Mouse (Mus musculus) midbrain, embryonic 14.5 days (tissue): Measurements from ENCODE around the gene 1700016H13Rik. TPM values are rescaled to one million over a fixed set of nuclear protein-coding genes. Genes with fewer than 3 reads are reported as not detected.
A peak's percentile ranks its signal among the peaks of the same experiment; 100 is the strongest.

ENCODE experiments used
- ATAC-seq: fragments of 200-750 bp; cut with Nextera tagmentation; 2 replicates; pipeline ENCODE4 v1.8.0; 2017; ENCODE audit warnings: moderate number of reproducible peaks, moderate library complexity; ENCODE audit not compliant: low FRiP score, low TSS enrichment
- DNase-seq: peaks from one replicate; pipeline ENCODE4 v3.0.0-alpha.2; 2015
- H3K27ac ChIP-seq: fragments of 300-500 bp; sonication (generic); replicated peaks from 2 replicates; pipeline ENCODE4 v1.5.1; 2014; ENCODE audit warnings: mild to moderate bottlenecking, low read depth, low read length, moderate library complexity
- H3K27me3 ChIP-seq: fragments of 300-500 bp; sonication (generic); 2 replicates; pipeline ENCODE4 v1.6.1; 2014; ENCODE audit warnings: low read length, control low read depth, mixed read lengths; ENCODE audit not compliant: control insufficient read depth, insufficient read depth
- H3K36me3 ChIP-seq: fragments of 300-500 bp; sonication (generic); 2 replicates; pipeline ENCODE4 v1.6.1; 2014; ENCODE audit warnings: low read length, control low read depth; ENCODE audit not compliant: control insufficient read depth, insufficient read depth
- H3K4me1 ChIP-seq: fragments of 300-500 bp; sonication (generic); 2 replicates; pipeline ENCODE4 v1.6.1; 2014; ENCODE audit warnings: mild to moderate bottlenecking, antibody characterized with exemption, low read length, control low read depth; ENCODE audit not compliant: control insufficient read depth, insufficient read depth
- H3K4me2 ChIP-seq: fragments of 300-500 bp; sonication (generic); 2 replicates; pipeline ENCODE4 v1.6.1; 2014; ENCODE audit warnings: mild to moderate bottlenecking, low read length, moderate library complexity
- H3K4me3 ChIP-seq: fragments of 300-500 bp; sonication (generic); replicated peaks from 2 replicates; pipeline ENCODE4 v1.5.1; 2014; ENCODE audit warnings: low read depth, low read length
- H3K9ac ChIP-seq: fragments of 300-500 bp; sonication (generic); replicated peaks from 2 replicates; pipeline ENCODE4 v1.6.1; 2014; ENCODE audit warnings: mild to moderate bottlenecking, low read length, moderate library complexity
- H3K9me3 ChIP-seq: fragments of 300-500 bp; sonication (generic); 2 replicates; pipeline ENCODE4 v1.6.1; 2016; ENCODE audit warnings: low read length, control low read depth, mixed read lengths; ENCODE audit not compliant: control insufficient read depth
- WGBS: fragments of 180-500 bp; shearing (Covaris S2); extraction: QIAGEN DNeasy Blood & Tissue Kit; methylation state at CpG from one replicate; pipeline ENCODE4 v1.1.7; 2014; 5-methylcytosine and 5-hydroxymethylcytosine counted together
- polyA plus RNA-seq: library from polyadenylated mRNA; unstranded; fragments of >200 nt; fragmentation: Nextera tagmentation; extraction: Ambion mirVana; gene quantifications from 2 replicates; pipeline ENCODE4 v1.2.1, GENCODE M21; 2014

The 1700016H13Rik gene
- polyA plus RNA-seq, 1 experiment from 2014 or later = 0.29 TPM

DNA sequence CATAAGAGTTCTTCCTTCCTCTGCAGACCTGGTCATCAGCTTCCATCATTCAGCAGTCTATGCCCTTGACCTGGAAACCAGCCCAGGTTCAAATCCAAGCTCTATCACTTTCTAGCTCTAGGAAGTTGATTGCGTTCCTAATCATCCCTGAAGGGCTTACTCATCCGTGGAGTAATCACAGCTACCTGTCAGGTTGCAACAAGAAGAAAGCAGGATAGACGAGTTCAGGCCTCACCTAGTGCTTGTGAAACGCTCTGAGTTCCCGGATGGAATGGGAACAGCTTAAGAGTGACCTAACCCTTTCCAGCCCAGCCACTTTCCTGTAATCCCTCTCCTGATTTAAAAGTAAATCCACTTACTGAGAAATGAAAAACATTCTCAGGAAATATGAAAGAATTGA is 45.7 kb downstream of the 1700016H13Rik start:
- no peaks in the 10 kb centered on the region for H3K4me1 ChIP-seq
- 69% methylated on average over 5 of the region's 5 CpGs for WGBS

DNA sequence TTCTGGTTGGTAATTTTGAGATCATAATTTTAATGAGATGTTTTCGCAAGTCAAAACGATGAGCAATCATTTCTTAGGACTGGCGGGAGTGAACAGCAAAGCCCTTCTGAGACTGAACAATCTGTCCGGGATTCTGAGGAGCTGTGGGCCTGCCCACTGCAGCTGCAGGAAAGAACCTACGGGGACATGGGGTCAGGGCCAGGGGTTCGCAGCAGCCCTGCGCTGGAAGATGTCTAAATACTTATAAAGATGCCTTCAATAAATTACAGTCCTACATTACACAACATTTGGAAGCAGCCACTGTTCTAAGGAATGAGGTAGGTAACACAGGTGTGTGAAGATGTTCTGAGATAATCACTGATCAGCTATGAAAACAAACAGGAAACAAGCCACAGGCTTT is 50.1 kb downstream of the 1700016H13Rik start:
- ATAC-seq = no peak

More for the DNA sequence above, 45.7 kb downstream of the 1700016H13Rik start:
- Histone ChIP-seq H3K27ac (no peak overlapping the region), H3K27me3 (no peaks in the 10 kb centered on the region), H3K4me2 (no peak overlapping the region), H3K9ac (no peak overlapping the region), H3K4me3 (no peak overlapping the region), H3K36me3 (no peaks in the 10 kb centered on the region), H3K9me3 (no peaks in the 10 kb centered on the region)
- DNase-seq = no peak
- no peak for ATAC-seq

DNA sequence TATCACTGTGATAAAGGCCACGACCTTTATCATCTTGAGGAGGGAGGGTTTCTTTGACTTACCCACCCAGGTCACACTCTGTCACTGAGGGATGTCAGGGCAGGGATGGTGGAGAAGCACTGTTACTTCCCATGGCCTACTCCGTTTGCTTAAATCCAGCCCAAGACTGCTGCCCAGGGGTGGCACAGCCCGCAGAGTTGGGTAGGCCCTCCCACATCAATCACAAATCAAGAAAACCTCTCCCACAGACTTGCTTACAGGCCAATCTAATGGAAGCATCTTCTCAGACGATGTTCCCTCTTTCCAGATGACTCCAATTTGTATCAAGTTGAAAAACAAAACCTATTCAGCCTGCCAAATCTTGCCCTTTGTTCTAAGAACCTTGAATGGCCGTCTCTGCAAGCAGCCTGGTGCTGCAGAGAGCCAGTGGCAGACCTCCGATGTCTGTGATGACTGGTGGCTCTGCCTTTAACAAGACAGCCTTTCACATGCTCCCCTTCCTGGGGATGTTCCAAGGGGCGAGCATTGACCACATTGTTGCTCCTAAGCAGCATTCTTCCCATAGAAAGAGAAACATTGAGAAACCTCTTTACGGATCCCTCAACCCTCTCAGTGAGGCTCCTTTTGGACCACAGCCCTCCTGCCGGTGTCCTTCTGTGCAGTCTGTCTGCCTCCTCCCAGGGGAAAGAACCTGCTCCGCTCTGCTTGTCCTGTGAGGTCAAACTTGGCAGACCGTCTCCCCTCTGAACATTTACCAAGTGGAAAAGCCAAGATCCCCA is 52.5 kb downstream of the 1700016H13Rik start:
- no peak for ATAC-seq
- H3K27ac ChIP-seq = no peak overlapping the region; the same call in 1 of the 2 replicates
- no peaks in the 10 kb centered on the region for H3K27me3 ChIP-seq
- H3K36me3 ChIP-seq = no peaks in the 10 kb centered on the region
- peak; percentile 51 for DNase-seq
- WGBS = 29% methylated on average over 11 of the region's 11 CpGs
- H3K4me1 ChIP-seq = no peaks in the 10 kb centered on the region
- H3K9me3 ChIP-seq = no peaks in the 10 kb centered on the region
- no peak overlapping the region for H3K9ac ChIP-seq
- no peak overlapping the region for H3K4me3 ChIP-seq
- no peak overlapping the region for H3K4me2 ChIP-seq

More for the DNA sequence above, 50.1 kb downstream of the 1700016H13Rik start:
- Histone ChIP-seq H3K4me1 (no peaks in the 10 kb centered on the region), H3K27me3 (no peaks in the 10 kb centered on the region), H3K4me3 (no peak overlapping the region), H3K9me3 (no peaks in the 10 kb centered on the region), H3K9ac (no peak overlapping the region), H3K27ac (no peak overlapping the region), H3K4me2 (no peak overlapping the region), H3K36me3 (no peaks in the 10 kb centered on the region)
- WGBS = 82% methylated on average over 7 of the region's 7 CpGs
- DNase-seq = no peak

DNA sequence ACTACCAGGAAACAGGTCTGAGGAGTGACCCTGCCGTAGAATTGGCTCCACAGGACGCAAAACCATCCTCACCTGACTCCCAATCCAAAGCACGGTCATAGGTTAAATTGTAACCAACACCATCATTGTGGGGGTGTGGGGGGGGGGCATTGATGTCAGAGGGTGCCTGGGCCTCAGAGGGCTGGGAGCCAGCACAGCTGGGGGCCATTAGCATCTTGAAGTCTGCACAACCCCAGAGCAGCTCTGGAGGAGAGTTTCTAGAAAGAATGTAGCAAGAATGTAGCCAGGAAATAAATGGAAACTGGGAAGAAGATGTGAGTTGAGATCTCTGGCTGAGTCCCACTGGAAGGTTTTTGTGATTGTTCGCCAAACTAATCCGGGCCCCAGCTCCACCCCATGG is 56.9 kb downstream of the 1700016H13Rik start:
- H3K27me3 ChIP-seq = no peaks in the 10 kb centered on the region
- WGBS = 85% methylated on average over 5 of the region's 5 CpGs
- H3K36me3 ChIP-seq = no peaks in the 10 kb centered on the region
- no peak overlapping the region for H3K9ac ChIP-seq
- ATAC-seq (no peak), DNase-seq (no peak)
- H3K9me3 ChIP-seq = no peaks in the 10 kb centered on the region
- no peak overlapping the region for H3K4me3 ChIP-seq
- 0 out of 2 replicates have a peak, but pooled peaks cover 3% of the 10 kb centered on the region for H3K4me1 ChIP-seq
- H3K27ac ChIP-seq = no peak overlapping the region
- no peak overlapping the region for H3K4me2 ChIP-seq

DNA sequence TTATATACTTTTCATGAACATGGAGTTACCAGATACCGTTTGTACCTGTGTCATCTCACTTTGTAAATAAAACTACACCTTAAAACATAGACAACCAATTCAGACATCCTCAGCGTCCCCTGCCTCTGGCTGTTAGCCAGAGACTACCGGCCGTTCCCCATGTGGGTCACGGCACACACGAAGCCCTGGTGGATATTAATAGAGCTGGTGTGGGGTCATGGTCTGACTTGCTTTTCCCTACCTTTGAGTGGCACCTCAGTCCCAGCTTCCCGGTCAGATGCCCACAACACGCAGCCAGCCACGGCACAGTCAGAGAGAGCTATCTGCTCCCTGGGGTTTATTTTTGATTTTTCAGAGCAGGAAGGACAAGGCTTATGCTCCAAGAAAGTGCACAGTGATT is 57.5 kb downstream of the 1700016H13Rik start:
- Histone ChIP-seq H3K27ac (no peak overlapping the region), H3K4me3 (no peak overlapping the region), H3K9me3 (no peaks in the 10 kb centered on the region), H3K4me1 (0 out of 2 replicates have a peak, but pooled peaks cover 3% of the 10 kb centered on the region), H3K4me2 (no peak overlapping the region), H3K9ac (no peak overlapping the region), H3K27me3 (no peaks in the 10 kb centered on the region), H3K36me3 (no peaks in the 10 kb centered on the region)
- WGBS = 94% methylated on average over 9 of the region's 9 CpGs
- no peak for ATAC-seq
- DNase-seq = no peak

Other genes with a start within 250 kb of the 1700016H13Rik start
- gene Ptpn13, start 230.8 kb downstream of the 1700016H13Rik start, polyA plus RNA-seq = 5.4 and 8.7 TPM in 2 replicates
- 0.27 and 0.29 TPM in 2 replicates for gene Slc10a6, start 26.6 kb downstream of the 1700016H13Rik start, polyA plus RNA-seq
- gene Aff1, start 36.4 kb upstream of the 1700016H13Rik start, polyA plus RNA-seq = 1.5 and 2.6 TPM in 2 replicates